Mouse (Mus musculus) stomach, postnatal 0 days (tissue): ENCODE results near the gene Amz2. TPM values are rescaled to one million over a fixed set of nuclear protein-coding genes. Genes with fewer than 3 reads are reported as not detected.

Experiments used
- ATAC-seq: fragments of 200-750 bp; cut with Nextera tagmentation; 2 replicates; pipeline ENCODE4 v1.8.0; 2017; ENCODE audit not compliant: low FRiP score, low TSS enrichment
- DNase-seq: peaks from one replicate; pipeline ENCODE4 v3.0.0-alpha.2; 2016; ENCODE audit warnings: low spot score
- H3K27ac ChIP-seq: fragments of 300-500 bp; sonication (generic); replicated peaks from 2 replicates; pipeline ENCODE4 v1.5.1; 2014; ENCODE audit warnings: mild to moderate bottlenecking, control low read depth
- H3K27me3 ChIP-seq: fragments of 300-500 bp; sonication (generic); 2 replicates; pipeline ENCODE4 v1.6.1; 2014; ENCODE audit warnings: low read length; ENCODE audit not compliant: control insufficient read depth, insufficient read depth
- H3K36me3 ChIP-seq: fragments of 300-500 bp; sonication (generic); 2 replicates; pipeline ENCODE4 v1.6.1; 2014; ENCODE audit warnings: low read length, mixed read lengths; ENCODE audit not compliant: control insufficient read depth, insufficient read depth
- H3K4me1 ChIP-seq: fragments of 300-500 bp; sonication (generic); replicated peaks from 2 replicates; pipeline ENCODE4 v1.6.1; 2014; ENCODE audit warnings: antibody characterized with exemption; ENCODE audit not compliant: control insufficient read depth, insufficient read depth
- H3K4me2 ChIP-seq: fragments of 300-500 bp; sonication (generic); replicated peaks from 2 replicates; pipeline ENCODE4 v1.6.1; 2014; ENCODE audit warnings: low read depth, mild to moderate bottlenecking, control low read depth, moderate library complexity
- H3K4me3 ChIP-seq: fragments of 300-500 bp; sonication (generic); 2 replicates; pipeline ENCODE4 v1.5.1; 2014; ENCODE audit warnings: low read depth, low read length, control low read depth
- H3K9ac ChIP-seq: fragments of 300-500 bp; sonication (generic); 2 replicates; pipeline ENCODE4 v1.6.1; 2014; ENCODE audit warnings: mild to moderate bottlenecking, low read length, control low read depth, mixed read lengths
- H3K9me3 ChIP-seq: fragments of 300-500 bp; sonication (generic); 2 replicates; pipeline ENCODE4 v1.6.1; 2016; ENCODE audit warnings: low read length; ENCODE audit not compliant: control insufficient read depth
- CTCF ChIP-seq: IDR thresholded peaks from 2 replicates; pipeline ENCODE4 v1.5.1; 2016; ENCODE audit warnings: antibody characterized with exemption, low read depth, mild to moderate bottlenecking, moderate library complexity
- EP300 ChIP-seq: optimal IDR thresholded peaks from 2 replicates; pipeline ENCODE3; 2016; ENCODE audit warnings: antibody characterized with exemption
- WGBS: fragments of 180-500 bp; shearing (Covaris S2); extraction: QIAGEN DNeasy Blood & Tissue Kit; methylation state at CpG from one replicate; pipeline ENCODE4 v1.1.7; 2014; 5-methylcytosine and 5-hydroxymethylcytosine counted together
- polyA plus RNA-seq: library from polyadenylated mRNA; unstranded; fragments of >200 nt; fragmentation: Nextera tagmentation; extraction: Ambion mirVana; gene quantifications from 2 replicates; pipeline ENCODE4 v1.2.1, GENCODE M21; 2015

Amz2 gene
- polyA plus RNA-seq, 1 experiment from 2014 or later, result 21.5 TPM

DNA sequence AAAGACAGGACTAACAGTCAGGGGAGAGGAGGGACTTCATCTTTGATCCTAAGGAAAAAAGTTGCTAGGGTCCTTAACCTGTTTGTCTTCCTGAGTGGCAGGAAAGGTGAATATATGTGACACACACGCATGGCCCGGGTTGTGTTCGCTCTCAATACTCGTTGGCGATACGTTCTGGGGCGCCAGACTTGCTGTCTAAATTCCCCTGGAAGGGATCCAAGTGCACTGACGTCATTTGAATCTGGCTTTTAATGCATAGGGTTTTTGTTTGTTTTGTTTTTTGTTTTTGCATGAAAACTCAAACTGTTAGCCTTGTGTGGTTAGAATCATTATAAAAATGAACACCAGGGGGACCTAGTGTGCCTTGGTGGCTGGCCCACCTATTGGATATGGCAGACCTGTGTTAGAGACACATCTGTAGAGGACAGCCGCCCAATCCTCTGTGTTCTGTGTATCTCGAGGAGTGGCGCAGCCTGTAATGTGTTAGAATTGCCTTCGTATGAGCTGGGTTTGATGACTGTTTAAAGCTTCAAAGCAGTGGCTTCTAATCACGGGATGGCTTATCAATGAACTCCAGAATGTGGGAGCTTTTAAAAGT, 19.8 kb downstream of the Amz2 start:
- WGBS, result 42% methylated on average over 13 of the region's 13 CpGs
- Histone ChIP-seq H3K4me1 (no peaks in the 10 kb centered on the region), H3K27ac (no peak overlapping the region), H3K9me3 (no peaks in the 10 kb centered on the region), H3K4me3 (no peak overlapping the region), H3K4me2 (no peak overlapping the region), H3K9ac (no peak overlapping the region), H3K27me3 (no peaks in the 10 kb centered on the region), H3K36me3 (no peaks in the 10 kb centered on the region)
- ATAC-seq, result peak; percentile 71
- no peak for TF ChIP-seq EP300
- peak; percentile 89 for TF ChIP-seq CTCF
- peak; percentile 25 for DNase-seq

DNA sequence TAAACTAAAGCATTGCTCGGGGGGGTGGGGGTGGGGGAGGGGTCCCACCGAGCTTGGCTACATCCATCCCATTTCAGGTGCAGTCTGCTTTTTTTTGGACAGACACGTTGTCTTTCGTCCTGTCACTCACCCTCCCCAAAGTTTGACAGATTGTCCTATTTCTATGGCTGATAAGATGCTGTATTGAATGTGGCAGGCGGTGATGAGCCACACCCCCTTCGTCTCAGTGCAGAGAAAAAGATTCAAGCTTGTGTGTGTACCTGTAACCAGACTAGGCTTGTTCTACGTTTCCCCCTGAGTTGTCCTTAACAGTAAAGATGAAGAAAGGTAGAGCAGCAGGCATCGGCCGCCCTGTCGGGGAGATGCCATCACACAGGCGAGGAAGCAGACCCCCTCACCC, 25.4 kb downstream of the Amz2 start:
- ATAC-seq (no peak), DNase-seq (no peak)
- no peak for TF ChIP-seq CTCF
- Histone ChIP-seq H3K9ac (no peak overlapping the region), H3K9me3 (no peaks in the 10 kb centered on the region), H3K4me1 (no peaks in the 10 kb centered on the region), H3K4me3 (no peak overlapping the region), H3K27me3 (no peaks in the 10 kb centered on the region), H3K36me3 (no peaks in the 10 kb centered on the region; the same call in 1 of the 2 replicates), H3K27ac (no peak overlapping the region), H3K4me2 (no peak overlapping the region)
- WGBS, result 67% methylated on average over 11 of the region's 11 CpGs

DNA sequence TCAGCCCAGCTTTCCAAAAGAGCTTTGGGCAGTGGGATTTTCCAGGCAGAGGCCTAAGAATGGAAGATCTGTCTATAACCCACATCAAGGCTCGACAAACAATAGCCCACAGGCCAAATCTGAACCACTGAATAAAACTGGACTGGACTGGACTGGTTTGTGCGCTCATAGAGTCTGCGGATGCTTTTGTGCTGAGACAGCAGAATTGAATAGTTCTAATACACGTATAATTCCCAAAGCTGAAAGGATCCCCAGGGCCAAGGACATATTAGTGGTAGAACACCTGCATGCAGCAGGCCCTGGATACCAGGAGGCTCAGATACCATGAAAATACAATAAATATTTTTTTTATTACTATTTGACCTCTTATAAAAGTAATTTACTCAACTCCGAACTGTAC, 30.5 kb downstream of the Amz2 start:
- no peak overlapping the region for H3K9ac ChIP-seq
- ATAC-seq (no peak), DNase-seq (no peak)

DNA sequence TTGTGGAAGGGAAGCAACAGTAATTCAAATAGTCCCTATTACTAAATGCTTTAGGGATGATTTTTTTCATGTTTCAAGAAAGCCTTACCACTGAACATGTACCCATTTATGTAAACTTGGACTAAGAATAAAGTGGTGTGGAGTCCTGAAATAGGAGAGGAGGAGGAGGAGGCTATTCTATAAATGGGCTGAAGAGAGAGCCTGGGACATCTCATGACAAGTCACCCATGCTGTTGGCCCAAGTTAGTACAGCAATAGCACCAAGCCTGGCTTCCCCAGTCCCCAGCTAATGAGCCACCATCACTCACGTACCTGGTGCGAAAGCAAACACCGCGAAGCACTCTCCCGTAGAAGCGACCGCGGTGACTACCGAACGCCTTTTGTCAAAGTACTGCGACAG, 32.4 kb downstream of the Amz2 start:
- TF ChIP-seq CTCF (no peak), EP300 (no peak)
- DNase-seq, result no peak
- no peak overlapping the region for H3K4me3 ChIP-seq
- H3K4me2 ChIP-seq, result no peak overlapping the region
- H3K36me3 ChIP-seq, result no peaks in the 10 kb centered on the region; the same call in 1 of the 2 replicates
- H3K4me1 ChIP-seq, result no peaks in the 10 kb centered on the region
- H3K27me3 ChIP-seq, result no peaks in the 10 kb centered on the region
- H3K9ac ChIP-seq, result no peak overlapping the region
- no peaks in the 10 kb centered on the region for H3K9me3 ChIP-seq
- H3K27ac ChIP-seq, result no peak overlapping the region
- WGBS, result 90% methylated on average over 11 of the region's 11 CpGs
- ATAC-seq, result no peak

More for the DNA sequence above, 30.5 kb downstream of the Amz2 start:
- 87% methylated on average over 5 of the region's 5 CpGs for WGBS
- TF ChIP-seq EP300, result no peak
- no peak for TF ChIP-seq CTCF
- H3K4me1 ChIP-seq, result no peaks in the 10 kb centered on the region
- no peaks in the 10 kb centered on the region; the same call in 1 of the 2 replicates for H3K36me3 ChIP-seq
- H3K9me3 ChIP-seq, result no peaks in the 10 kb centered on the region
- H3K4me3 ChIP-seq, result no peak overlapping the region
- H3K27me3 ChIP-seq, result no peaks in the 10 kb centered on the region
- no peak overlapping the region for H3K27ac ChIP-seq
- no peak overlapping the region for H3K4me2 ChIP-seq

DNA sequence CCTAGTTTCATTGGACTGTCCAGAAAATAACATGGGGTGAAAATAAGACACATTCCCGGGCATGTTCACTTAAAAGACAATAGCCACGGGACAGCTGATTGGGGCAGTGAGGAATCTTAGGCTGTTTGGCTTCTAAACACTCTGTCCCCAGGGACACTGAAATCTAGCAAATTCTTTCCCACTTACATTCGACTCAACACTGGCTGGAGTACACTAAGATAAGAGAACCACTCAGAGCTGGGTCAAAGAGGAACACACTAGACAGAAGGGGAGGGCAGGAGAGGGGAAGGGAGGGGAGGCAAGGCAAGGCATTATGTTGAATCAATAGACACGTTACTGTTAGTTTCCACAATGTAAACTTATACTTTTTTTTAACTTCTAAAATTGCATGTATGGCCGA, 34.8 kb downstream of the Amz2 start:
- Histone ChIP-seq H3K4me1 (no peaks in the 10 kb centered on the region), H3K27me3 (no peaks in the 10 kb centered on the region), H3K4me3 (no peak overlapping the region), H3K4me2 (no peak overlapping the region), H3K27ac (no peak overlapping the region), H3K9ac (no peak overlapping the region), H3K9me3 (no peaks in the 10 kb centered on the region), H3K36me3 (no peaks in the 10 kb centered on the region)
- TF ChIP-seq EP300 (no peak), CTCF (no peak)
- DNase-seq (no peak), ATAC-seq (no peak)
- WGBS, result 45% methylated on average over 5 of the region's 5 CpGs

DNA sequence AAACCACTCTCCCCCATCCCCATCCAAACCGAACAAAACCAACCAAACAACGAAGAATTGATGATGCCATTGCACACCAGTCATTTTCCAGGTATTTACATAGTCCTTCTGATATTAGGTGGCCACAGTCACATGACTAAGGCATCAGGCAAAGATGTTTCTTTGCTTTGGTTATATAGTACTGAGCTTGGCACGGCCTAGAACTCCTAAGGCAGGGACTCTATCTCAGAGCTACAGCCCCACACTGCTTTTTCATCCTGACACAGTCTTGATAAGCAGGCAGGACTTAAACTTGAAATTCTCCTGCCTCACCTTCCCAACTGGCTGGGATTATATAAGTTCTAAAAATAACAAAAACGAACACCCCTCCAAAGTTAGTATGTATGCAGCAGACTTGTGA, 39.3 kb downstream of the Amz2 start:
- no peak overlapping the region for H3K9ac ChIP-seq

More for the DNA sequence above, 39.3 kb downstream of the Amz2 start:
- WGBS, result 82% methylated on average over 4 of the region's 4 CpGs
- H3K4me2 ChIP-seq, result no peak overlapping the region
- no peaks in the 10 kb centered on the region for H3K27me3 ChIP-seq
- DNase-seq (no peak), ATAC-seq (no peak)
- no peak for TF ChIP-seq CTCF
- no peaks in the 10 kb centered on the region for H3K4me1 ChIP-seq
- H3K27ac ChIP-seq, result no peak overlapping the region
- H3K4me3 ChIP-seq, result no peak overlapping the region
- H3K9me3 ChIP-seq, result no peaks in the 10 kb centered on the region
- no peaks in the 10 kb centered on the region for H3K36me3 ChIP-seq
